Mouse (Mus musculus): ENCODE data around the gene Cacnb3. TPM values are rescaled to one million over a fixed set of nuclear protein-coding genes. Genes with fewer than 3 reads are reported as not detected.
"Not testable (repeated sequence)": the region's sequence is repeated elsewhere in the genome, so short reads cannot be mapped to it uniquely, and the experiment has no call there.

Gene Cacnb3
- polyA plus RNA-seq (2015; fragmentation: Nextera tagmentation; extraction: Ambion mirVana): 0.55 and 0.84 TPM in 2 replicates

DNA sequence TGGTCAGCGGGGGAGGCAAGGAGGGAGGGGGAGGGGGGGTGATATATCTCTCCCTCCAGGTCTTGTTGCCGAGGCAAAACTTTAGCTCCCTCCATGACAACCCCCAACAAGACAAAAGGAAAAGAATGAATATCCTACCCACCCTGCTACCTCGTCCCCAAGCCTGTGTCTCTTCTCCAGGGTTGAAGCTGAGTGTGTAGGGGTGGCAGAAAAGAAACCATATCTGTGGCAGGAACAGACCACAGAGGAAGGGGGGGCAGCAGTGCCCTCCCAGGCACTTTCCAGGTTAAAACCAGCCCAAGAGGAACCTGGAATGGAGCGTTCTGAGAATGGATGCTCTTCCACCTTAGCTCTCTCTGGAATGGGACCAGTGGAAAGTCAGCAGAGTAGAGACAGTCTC is at the start of gene Cacnb3:
Cacnb3 (plus strand) TSS at position 301 of the 400 bp plus-strand sequence.
- WGBS (ENCODE audit: insufficient replicate concordance): 25% methylated on average over 4 of the region's 4 CpGs
- ATAC-seq (ENCODE audit: low read depth): no peak
- H3K27ac ChIP-seq (ENCODE audit: low read length): no peak within 1 kb of the TSS
- H3K4me3 ChIP-seq (ENCODE audit: low read depth, low read length): no peak within 1 kb of the TSS
- peaks cover 15% of the 10 kb centered on the region for H3K4me1 ChIP-seq (ENCODE audit: control insufficient read depth, low read depth, low read length)
- no peak within 1 kb of the TSS for H3K9ac ChIP-seq (ENCODE audit: low read depth, low read length)
- no peaks in the 10 kb centered on the region for H3K36me3 ChIP-seq (ENCODE audit: control insufficient read depth, insufficient read depth)
- H3K9me3 ChIP-seq (replicated peaks; ENCODE audit: control insufficient read depth, low read length): 0 out of 2 replicates have a peak, but pooled peaks cover 2% of the 10 kb centered on the region
- H3K27me3 ChIP-seq (ENCODE audit: control insufficient read depth, insufficient read depth, low read depth, low read length): peaks cover 87% of the 10 kb centered on the region
- no peak within 1 kb of the TSS for H3K4me2 ChIP-seq (ENCODE audit: low read depth, low read length)

GRCm38 (mm10) chr15:98582410-98582809 is 48.2 kb upstream of the Cacnb3 start:
- no peak overlapping the region for H3K4me3 ChIP-seq (ENCODE audit: low read depth, low read length)
- H3K9ac ChIP-seq (ENCODE audit: low read depth, low read length): no peak overlapping the region
- ATAC-seq (ENCODE audit: low read depth): no peak
- WGBS (ENCODE audit: insufficient replicate concordance): 76% methylated on average over 8 of the region's 8 CpGs
- H3K36me3 ChIP-seq (ENCODE audit: control insufficient read depth, insufficient read depth): no peaks in the 10 kb centered on the region
- no peak overlapping the region for H3K4me2 ChIP-seq (ENCODE audit: low read depth, low read length)
- no peak overlapping the region for H3K27ac ChIP-seq (ENCODE audit: low read length)
- no peaks in the 10 kb centered on the region for H3K9me3 ChIP-seq (replicated peaks; ENCODE audit: control insufficient read depth, low read length)
- H3K4me1 ChIP-seq (ENCODE audit: control insufficient read depth, low read depth, low read length): peaks cover 9% of the 10 kb centered on the region
- no peaks in the 10 kb centered on the region for H3K27me3 ChIP-seq (ENCODE audit: control insufficient read depth, insufficient read depth, low read depth, low read length)

DNA sequence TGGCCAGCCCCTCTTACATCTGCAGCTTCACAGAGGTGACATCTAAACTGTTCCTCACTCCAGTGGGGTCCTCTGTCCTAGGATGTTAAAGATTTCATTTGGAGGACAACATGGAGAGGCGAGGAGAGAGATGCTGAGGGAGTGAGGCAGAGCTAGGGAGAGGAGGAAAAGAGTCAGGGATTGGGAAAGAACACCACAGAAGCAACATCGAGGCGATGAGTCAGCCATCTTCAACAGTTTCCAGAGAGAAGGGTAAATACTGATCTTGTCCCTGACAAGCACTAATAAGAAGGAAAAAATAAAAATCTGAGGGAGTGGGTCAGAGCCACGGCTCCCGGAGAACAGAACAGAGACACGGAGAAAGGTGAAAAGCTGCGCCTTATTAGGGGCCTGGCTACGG is 47.6 kb upstream of the Cacnb3 start:
- Histone ChIP-seq H3K9ac (ENCODE audit: low read depth, low read length) (no peak overlapping the region), H3K4me2 (ENCODE audit: low read depth, low read length) (no peak overlapping the region), H3K27me3 (ENCODE audit: control insufficient read depth, insufficient read depth, low read depth, low read length) (no peaks in the 10 kb centered on the region), H3K4me3 (ENCODE audit: low read depth, low read length) (no peak overlapping the region), H3K27ac (ENCODE audit: low read length) (no peak overlapping the region), H3K36me3 (ENCODE audit: control insufficient read depth, insufficient read depth) (no peaks in the 10 kb centered on the region), H3K4me1 (ENCODE audit: control insufficient read depth, low read depth, low read length) (peaks cover 14% of the 10 kb centered on the region), H3K9me3 (replicated peaks; ENCODE audit: control insufficient read depth, low read length) (no peaks in the 10 kb centered on the region)
- no peak for ATAC-seq (ENCODE audit: low read depth)
- WGBS (ENCODE audit: insufficient replicate concordance): 65% methylated on average over 8 of the region's 8 CpGs

DNA sequence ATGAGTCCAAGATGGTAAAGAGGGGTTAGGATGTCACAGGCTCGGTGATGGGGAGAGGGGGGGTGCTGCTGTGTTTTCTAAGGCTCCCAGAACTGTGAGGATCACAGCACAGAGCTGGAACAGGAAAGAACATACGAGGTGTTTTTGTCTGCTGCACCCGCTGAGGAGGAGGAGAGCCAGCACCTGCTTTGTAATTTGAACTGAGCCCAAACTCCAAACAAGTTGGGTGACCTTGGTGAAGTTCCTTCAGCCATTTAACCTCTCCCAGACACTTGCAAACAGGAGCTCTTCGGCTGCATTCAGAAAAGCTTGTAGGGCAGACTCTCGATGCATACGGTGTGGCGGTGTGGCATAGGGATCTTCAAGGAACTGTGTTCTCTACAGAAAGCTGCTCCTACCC is 45.2 kb upstream of the Cacnb3 start:
- no peak overlapping the region for H3K4me3 ChIP-seq (ENCODE audit: low read depth, low read length)
- no peak overlapping the region for H3K4me2 ChIP-seq (ENCODE audit: low read depth, low read length)
- no peak overlapping the region for H3K9ac ChIP-seq (ENCODE audit: low read depth, low read length)
- no peaks in the 10 kb centered on the region for H3K27me3 ChIP-seq (ENCODE audit: control insufficient read depth, insufficient read depth, low read depth, low read length)
- no peaks in the 10 kb centered on the region for H3K9me3 ChIP-seq (replicated peaks; ENCODE audit: control insufficient read depth, low read length)
- H3K4me1 ChIP-seq (ENCODE audit: control insufficient read depth, low read depth, low read length): peaks cover 19% of the 10 kb centered on the region
- ATAC-seq (ENCODE audit: low read depth): no peak
- 73% methylated on average over 7 of the region's 7 CpGs for WGBS (ENCODE audit: insufficient replicate concordance)
- no peaks in the 10 kb centered on the region for H3K36me3 ChIP-seq (ENCODE audit: control insufficient read depth, insufficient read depth)
- 0 out of 2 replicates have a peak overlapping the region, but pooled peaks have one; percentile 45 for H3K27ac ChIP-seq (ENCODE audit: low read length)

- not testable (repeated sequence) for H3K36me3 ChIP-seq (ENCODE audit: control insufficient read depth, insufficient read depth); H3K9ac ChIP-seq (ENCODE audit: low read depth, low read length); H3K27me3 ChIP-seq (ENCODE audit: control insufficient read depth, insufficient read depth, low read depth, low read length); H3K4me3 ChIP-seq (ENCODE audit: low read depth, low read length); H3K9me3 ChIP-seq (replicated peaks; ENCODE audit: control insufficient read depth, low read length)
- H3K27ac ChIP-seq (ENCODE audit: low read length): peak overlapping the region; percentile 45; the same call in 1 of the 2 replicates
- ATAC-seq (ENCODE audit: low read depth): peak; percentile 79
- H3K4me1 ChIP-seq (ENCODE audit: control insufficient read depth, low read depth, low read length): peaks cover 19% of the 10 kb centered on the region
- H3K4me2 ChIP-seq (ENCODE audit: low read depth, low read length): peak overlapping the region; percentile 25; the same call in 1 of the 2 replicates
- 31% methylated on average over 9 of the region's 9 CpGs for WGBS (ENCODE audit: insufficient replicate concordance)
Observed at GRCm38 (mm10) chr15:98586141-98586540, 44.5 kb upstream of the Cacnb3 start.

DNA sequence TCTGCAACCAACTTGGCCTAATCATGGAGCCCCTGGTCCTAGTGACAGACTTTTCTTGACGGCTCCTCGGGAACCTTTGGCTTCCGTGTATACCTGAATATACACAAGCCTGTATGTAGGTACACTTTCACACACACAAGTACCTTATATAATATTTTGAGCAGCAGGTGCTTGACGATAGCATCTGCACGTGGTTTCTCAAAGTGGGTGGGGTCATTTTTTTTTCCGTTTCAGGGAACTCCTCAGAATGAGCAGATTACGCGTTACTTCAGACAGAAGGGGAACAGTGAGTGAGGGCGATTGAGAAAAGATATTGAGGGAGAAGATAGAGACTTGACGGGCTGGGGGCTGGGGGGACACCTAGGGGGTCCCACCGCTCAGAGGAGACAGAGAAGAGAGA is 42.9 kb upstream of the Cacnb3 start:
- H3K4me3 ChIP-seq (ENCODE audit: low read depth, low read length): no peak overlapping the region
- peaks cover 10% of the 10 kb centered on the region for H3K36me3 ChIP-seq (ENCODE audit: control insufficient read depth, insufficient read depth)
- peaks cover 19% of the 10 kb centered on the region for H3K4me1 ChIP-seq (ENCODE audit: control insufficient read depth, low read depth, low read length)
- no peak overlapping the region for H3K9ac ChIP-seq (ENCODE audit: low read depth, low read length)
- 38% methylated on average over 11 of the region's 11 CpGs for WGBS (ENCODE audit: insufficient replicate concordance)
- ATAC-seq (ENCODE audit: low read depth): no peak
- no peak overlapping the region for H3K27ac ChIP-seq (ENCODE audit: low read length)
- H3K9me3 ChIP-seq (replicated peaks; ENCODE audit: control insufficient read depth, low read length): no peaks in the 10 kb centered on the region
- no peaks in the 10 kb centered on the region for H3K27me3 ChIP-seq (ENCODE audit: control insufficient read depth, insufficient read depth, low read depth, low read length)
- H3K4me2 ChIP-seq (ENCODE audit: low read depth, low read length): no peak overlapping the region

- peaks cover 19% of the 10 kb centered on the region for H3K4me1 ChIP-seq (ENCODE audit: control insufficient read depth, low read depth, low read length)
- H3K36me3 ChIP-seq (ENCODE audit: control insufficient read depth, insufficient read depth): peaks cover 27% of the 10 kb centered on the region
- H3K4me2 ChIP-seq (ENCODE audit: low read depth, low read length): no peak overlapping the region
- no peaks in the 10 kb centered on the region for H3K27me3 ChIP-seq (ENCODE audit: control insufficient read depth, insufficient read depth, low read depth, low read length)
- no peak for ATAC-seq (ENCODE audit: low read depth)
- H3K9me3 ChIP-seq (replicated peaks; ENCODE audit: control insufficient read depth, low read length): no peaks in the 10 kb centered on the region
- WGBS (ENCODE audit: insufficient replicate concordance): 29% methylated on average over 7 of the region's 7 CpGs
- H3K9ac ChIP-seq (ENCODE audit: low read depth, low read length): no peak overlapping the region
- H3K4me3 ChIP-seq (ENCODE audit: low read depth, low read length): no peak overlapping the region
- H3K27ac ChIP-seq (ENCODE audit: low read length): no peak overlapping the region
Observed at GRCm38 (mm10) chr15:98589640-98590336, 40.9 kb upstream of the Cacnb3 start.

DNA sequence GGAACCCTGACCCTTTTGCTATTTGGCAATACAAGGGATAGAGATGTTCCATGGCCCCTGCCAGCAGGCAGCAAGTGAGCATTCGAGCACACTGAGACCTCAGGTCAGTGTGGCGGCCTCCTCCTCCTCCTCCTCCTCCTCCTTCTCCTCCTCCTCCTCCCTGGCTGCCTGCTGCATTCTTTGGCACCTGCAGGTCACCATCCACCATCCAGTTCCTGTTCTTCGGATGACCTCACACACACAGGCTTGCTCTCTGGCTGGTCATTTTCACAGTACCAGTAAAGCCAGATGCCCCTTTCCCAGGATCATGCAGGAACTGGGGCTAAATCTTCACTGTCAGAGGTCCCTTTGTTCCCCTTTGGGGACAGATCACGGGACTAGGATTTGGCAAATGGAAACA is 39.2 kb upstream of the Cacnb3 start:
- WGBS (ENCODE audit: insufficient replicate concordance): 63% methylated on average over 4 of the region's 4 CpGs
- Histone ChIP-seq H3K4me3 (ENCODE audit: low read depth, low read length) (no peak overlapping the region), H3K9ac (ENCODE audit: low read depth, low read length) (no peak overlapping the region), H3K4me1 (ENCODE audit: control insufficient read depth, low read depth, low read length) (peaks cover 9% of the 10 kb centered on the region), H3K27me3 (ENCODE audit: control insufficient read depth, insufficient read depth, low read depth, low read length) (no peaks in the 10 kb centered on the region), H3K36me3 (ENCODE audit: control insufficient read depth, insufficient read depth) (peaks cover 39% of the 10 kb centered on the region), H3K27ac (ENCODE audit: low read length) (no peak overlapping the region), H3K9me3 (replicated peaks; ENCODE audit: control insufficient read depth, low read length) (no peaks in the 10 kb centered on the region), H3K4me2 (ENCODE audit: low read depth, low read length) (no peak overlapping the region)
- no peak for ATAC-seq (ENCODE audit: low read depth)

DNA sequence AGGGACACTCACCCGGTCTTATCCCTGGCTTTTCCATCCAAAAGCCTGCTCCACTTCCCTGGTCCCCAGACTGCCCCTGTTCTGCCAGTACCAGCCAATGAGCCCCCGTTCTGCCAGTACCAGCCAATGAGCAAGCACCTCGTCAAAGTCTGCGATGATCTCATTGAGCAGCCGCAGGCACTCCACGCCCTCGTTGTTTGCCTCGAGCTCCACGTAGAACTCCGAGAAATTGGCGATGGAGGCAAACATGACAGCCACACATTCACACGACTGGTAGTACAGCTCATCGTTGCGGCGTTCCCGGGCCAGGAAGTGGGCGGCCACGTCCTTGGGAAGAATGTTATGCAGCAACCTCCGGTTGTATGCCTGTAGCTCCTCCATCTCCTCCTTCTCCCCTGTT is 36.4 kb upstream of the Cacnb3 start:
- H3K36me3 ChIP-seq (ENCODE audit: control insufficient read depth, insufficient read depth): peaks cover 63% of the 10 kb centered on the region
- no peak for ATAC-seq (ENCODE audit: low read depth)
- H3K4me2 ChIP-seq (ENCODE audit: low read depth, low read length): no peak overlapping the region
- WGBS (ENCODE audit: insufficient replicate concordance): 82% methylated on average over 19 of the region's 19 CpGs
- H3K9ac ChIP-seq (ENCODE audit: low read depth, low read length): no peak overlapping the region
- H3K27me3 ChIP-seq (ENCODE audit: control insufficient read depth, insufficient read depth, low read depth, low read length): no peaks in the 10 kb centered on the region
- H3K4me1 ChIP-seq (ENCODE audit: control insufficient read depth, low read depth, low read length): no peaks in the 10 kb centered on the region; the same call in 1 of the 2 replicates
- H3K27ac ChIP-seq (ENCODE audit: low read length): no peak overlapping the region
- no peak overlapping the region for H3K4me3 ChIP-seq (ENCODE audit: low read depth, low read length)
- H3K9me3 ChIP-seq (replicated peaks; ENCODE audit: control insufficient read depth, low read length): no peaks in the 10 kb centered on the region
